Mouse (Mus musculus) kidney, postnatal 10 days (tissue): ENCODE measurements at regions not wholly inside any gene's neighbourhood (a gene's known extent, or its start where the extent isn't known, plus 50 kb on each side); places are given as distances from the start of the nearest gene placed in this dataset.

Source experiments
- DNase-seq: peaks from one replicate; pipeline ENCODE4 v3.0.0; 2021; ENCODE audit warnings: mixed read lengths

DNA sequence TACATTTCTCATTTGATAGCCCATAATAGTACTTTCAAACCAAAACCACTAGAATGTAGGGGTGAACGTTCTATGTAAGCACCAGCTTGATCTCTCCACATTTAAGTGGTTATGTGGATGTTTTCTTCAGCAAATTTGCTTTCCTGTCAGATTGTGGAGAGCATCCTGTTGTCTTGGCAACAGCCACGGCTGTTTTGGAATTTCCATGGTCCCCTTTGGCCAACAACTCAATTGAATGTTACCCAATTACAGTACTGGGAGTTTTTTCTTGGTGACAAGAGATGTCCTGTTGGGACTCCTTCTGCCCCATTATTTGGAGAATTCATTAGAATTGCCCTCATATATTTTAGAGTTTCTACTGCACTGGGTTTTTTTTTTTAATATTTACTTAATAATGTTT is 503.2 kb downstream of the Ndufa4 start:
- DNase-seq = peak; percentile 7

DNA sequence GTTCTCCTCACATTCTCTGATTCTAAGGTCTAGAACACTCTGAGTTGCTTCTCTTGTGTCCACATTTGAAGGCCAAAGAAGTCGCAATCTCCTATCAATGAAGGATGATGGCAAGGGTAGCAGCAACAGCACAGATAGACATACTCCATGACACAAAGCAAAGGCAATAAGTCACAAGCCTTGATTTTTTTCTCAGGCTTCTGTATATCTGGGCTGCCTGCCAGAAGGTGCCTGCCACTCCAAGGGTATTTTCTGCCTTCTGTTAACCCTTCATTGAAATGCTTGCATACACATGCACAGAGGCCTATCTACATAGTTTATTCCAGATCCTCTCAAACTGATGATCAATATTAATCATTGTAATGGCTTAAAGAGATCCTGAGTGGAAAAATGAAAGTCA is 548.2 kb downstream of the Ndufa4 start:
- DNase-seq = no peak

DNA sequence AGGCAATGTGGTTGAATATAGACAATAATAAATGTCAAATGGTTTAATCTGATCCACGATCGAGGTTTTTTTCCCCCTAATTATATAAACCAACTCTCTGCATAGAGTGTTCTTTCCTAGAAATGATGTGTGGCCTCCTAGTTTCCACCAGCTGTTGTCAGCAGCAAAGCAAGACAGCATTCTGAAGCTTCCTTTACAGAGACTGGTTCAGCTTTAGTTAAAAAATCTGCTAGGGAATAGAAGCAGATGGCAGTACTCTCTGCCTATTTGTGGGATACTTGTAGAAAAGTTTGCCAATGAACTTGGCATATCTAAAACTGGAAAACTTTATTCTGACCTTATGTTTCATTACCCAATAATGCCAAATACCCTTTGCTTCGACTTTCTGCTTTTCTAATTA is 553.7 kb downstream of the Ndufa4 start:
- no peak for DNase-seq

GRCm38 (mm10) chr6:11334137-11334536 is 573.2 kb downstream of the Ndufa4 start:
- DNase-seq = no peak

- DNase-seq = no peak
Measured at GRCm38 (mm10) chr6:11313744-11314143, 593.6 kb downstream of the Ndufa4 start.

DNA sequence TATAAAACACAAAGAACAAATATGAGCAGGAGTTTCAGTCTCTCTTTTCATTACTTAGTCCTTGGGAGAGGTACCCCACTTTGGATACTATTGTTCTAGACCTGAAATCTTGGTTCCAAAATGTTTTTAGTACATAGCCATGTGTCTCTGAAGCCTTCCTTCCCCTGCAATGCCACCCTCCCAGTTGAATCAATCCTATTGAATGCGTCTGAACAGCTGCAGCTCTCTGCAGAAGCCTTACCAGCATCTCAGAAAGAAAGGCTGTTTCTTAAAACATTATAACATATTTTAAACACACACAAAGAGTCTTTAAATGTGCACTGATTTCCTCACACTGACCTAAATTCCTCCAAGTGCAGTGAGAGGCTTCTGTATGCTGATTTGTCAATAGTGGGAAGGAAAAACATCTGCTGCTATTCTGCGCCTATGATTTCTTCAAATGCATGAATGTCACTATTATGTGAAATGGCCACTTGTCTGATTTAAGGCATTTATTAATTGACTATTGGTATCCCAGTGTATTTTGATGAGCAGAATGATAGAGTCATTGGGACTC is 601.2 kb downstream of the Ndufa4 start:
- DNase-seq = no peak

DNA sequence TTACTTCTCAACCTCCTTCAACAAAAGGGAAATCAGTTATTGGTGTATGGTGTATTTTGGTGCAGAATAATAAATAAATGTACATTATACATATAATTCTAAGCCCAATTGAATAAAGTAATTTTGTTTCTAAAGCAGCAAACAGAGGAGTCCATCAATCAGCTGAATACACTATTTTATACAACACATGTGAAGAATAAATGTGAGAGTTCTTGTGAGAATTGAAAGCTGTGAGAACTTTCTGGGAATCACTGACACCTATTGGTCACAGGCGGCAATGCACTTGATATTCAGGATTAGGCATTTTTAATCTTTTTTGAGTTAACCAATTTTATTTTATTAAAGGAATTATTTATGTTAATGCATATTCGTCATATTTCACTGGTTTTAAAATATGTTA is 623.3 kb downstream of the Ndufa4 start:
- DNase-seq = peak; percentile 21

DNA sequence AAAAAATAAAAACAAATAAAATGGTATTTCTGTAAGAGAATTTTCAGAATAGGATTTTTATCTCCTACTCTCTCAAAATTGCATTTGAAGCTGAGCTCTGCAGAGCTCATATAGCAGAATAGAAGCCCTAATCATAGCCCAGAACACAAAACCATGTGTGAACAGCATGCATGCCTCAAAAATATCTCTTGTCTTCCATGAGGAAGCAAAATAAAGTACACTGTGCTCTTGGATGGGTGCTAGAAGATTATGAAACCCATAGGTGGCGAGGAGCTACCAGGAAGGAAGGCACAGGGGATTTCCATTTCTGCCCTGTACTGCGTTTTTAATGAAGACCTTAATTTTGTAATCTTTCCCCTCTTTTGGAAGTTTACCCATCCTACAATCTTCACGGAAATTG is 632.1 kb downstream of the Ndufa4 start:
- DNase-seq = no peak
